Mouse (Mus musculus) hindbrain, embryonic 12.5 days (tissue): ENCODE measurements around the gene Inpp5f. TPM values are rescaled to one million over a fixed set of nuclear protein-coding genes. Genes with fewer than 3 reads are reported as not detected.
"Not testable (repeated sequence)": the region's sequence is repeated elsewhere in the genome, so short reads cannot be mapped to it uniquely, and the experiment has no call there.

Experiments used
- ATAC-seq: fragments of 200-750 bp; cut with Nextera tagmentation; 2 replicates; pipeline ENCODE4 v1.8.0; 2017; ENCODE audit warnings: moderate TSS enrichment; ENCODE audit not compliant: low FRiP score
- H3K27ac ChIP-seq: fragments of 300-500 bp; sonication (generic); 2 replicates; pipeline ENCODE4 v1.5.1; 2016; ENCODE audit warnings: mild to moderate bottlenecking
- H3K27me3 ChIP-seq: fragments of 300-500 bp; sonication (generic); 2 replicates; pipeline ENCODE4 v1.6.1; 2016; ENCODE audit warnings: mild to moderate bottlenecking
- H3K36me3 ChIP-seq: fragments of 300-500 bp; sonication (generic); 2 replicates; pipeline ENCODE4 v1.6.1; 2016; ENCODE audit warnings: mild to moderate bottlenecking
- H3K4me1 ChIP-seq: fragments of 300-500 bp; sonication (generic); 2 replicates; pipeline ENCODE4 v1.6.1; 2016
- H3K4me2 ChIP-seq: fragments of 300-500 bp; sonication (generic); replicated peaks from 2 replicates; pipeline ENCODE4 v1.6.1; 2016; ENCODE audit warnings: mild to moderate bottlenecking
- H3K4me3 ChIP-seq: fragments of 300-500 bp; sonication (generic); 2 replicates; pipeline ENCODE4 v1.5.1; 2016; ENCODE audit warnings: mild to moderate bottlenecking
- H3K9ac ChIP-seq: fragments of 300-500 bp; sonication (generic); 2 replicates; pipeline ENCODE4 v1.6.1; 2016; ENCODE audit warnings: mild to moderate bottlenecking, moderate library complexity
- H3K9me3 ChIP-seq: fragments of 300-500 bp; sonication (generic); replicated peaks from 2 replicates; pipeline ENCODE4 v1.6.1; 2016; ENCODE audit warnings: mild to moderate bottlenecking
- WGBS: fragments of 180-500 bp; shearing (Covaris S2); methylation state at CpG from one replicate; pipeline ENCODE4 v1.1.7; 2016; 5-methylcytosine and 5-hydroxymethylcytosine counted together
- polyA plus RNA-seq: library from polyadenylated mRNA; unstranded; fragments of >200 nt; fragmentation: Nextera tagmentation; extraction: Ambion mirVana; gene quantifications from 2 replicates; pipeline ENCODE4 v1.2.1, GENCODE M21; 2016

Gene Inpp5f
- polyA plus RNA-seq, 1 experiment from 2014 or later = 140 TPM

- WGBS = 43% methylated on average over 56 of the region's 56 CpGs
- Histone ChIP-seq H3K4me1 (peaks cover 6% of the 10 kb centered on the region), H3K27me3 (no peaks in the 10 kb centered on the region), H3K27ac (peak overlapping the region; percentile 94), H3K9me3 (peaks cover 17% of the 10 kb centered on the region), H3K4me2 (peak overlapping the region; percentile 51), H3K36me3 (peaks cover 56% of the 10 kb centered on the region), H3K4me3 (peak overlapping the region; percentile 44), H3K9ac (peak overlapping the region; percentile 65)
- ATAC-seq = peak; percentile 79
Observed at GRCm38 (mm10) chr7:128687821-128688564, 76.9 kb downstream of the Inpp5f start.

DNA sequence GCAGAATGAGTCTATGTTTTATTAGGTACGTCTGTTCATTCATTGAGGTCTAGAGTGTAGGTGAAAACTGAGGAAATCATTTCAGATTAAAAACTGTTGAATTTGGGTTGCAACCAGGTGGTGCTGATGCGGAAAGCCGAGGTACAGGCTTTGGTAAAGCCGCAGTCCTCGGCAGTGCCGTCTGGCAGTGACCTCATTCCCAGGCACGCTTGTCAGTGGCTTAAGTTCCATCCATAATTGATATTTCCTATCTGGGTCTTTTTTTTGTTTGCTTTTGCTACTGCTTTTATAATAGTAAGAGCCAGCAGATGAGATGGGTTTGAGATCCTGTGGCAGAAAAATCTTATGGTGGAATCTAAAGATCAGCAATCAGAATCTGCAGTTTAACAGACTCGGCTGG, 78.2 kb downstream of the Inpp5f start:
- peak overlapping the region; percentile 44 for H3K4me3 ChIP-seq
- H3K4me1 ChIP-seq = peaks cover 6% of the 10 kb centered on the region
- H3K9ac ChIP-seq = peak overlapping the region; percentile 49
- no peak for ATAC-seq
- H3K27ac ChIP-seq = peak overlapping the region; percentile 14
- WGBS = 73% methylated on average over 8 of the region's 8 CpGs
- peaks cover 62% of the 10 kb centered on the region for H3K36me3 ChIP-seq
- H3K27me3 ChIP-seq = no peaks in the 10 kb centered on the region
- peak overlapping the region; percentile 51 for H3K4me2 ChIP-seq
- peaks cover 17% of the 10 kb centered on the region for H3K9me3 ChIP-seq

DNA sequence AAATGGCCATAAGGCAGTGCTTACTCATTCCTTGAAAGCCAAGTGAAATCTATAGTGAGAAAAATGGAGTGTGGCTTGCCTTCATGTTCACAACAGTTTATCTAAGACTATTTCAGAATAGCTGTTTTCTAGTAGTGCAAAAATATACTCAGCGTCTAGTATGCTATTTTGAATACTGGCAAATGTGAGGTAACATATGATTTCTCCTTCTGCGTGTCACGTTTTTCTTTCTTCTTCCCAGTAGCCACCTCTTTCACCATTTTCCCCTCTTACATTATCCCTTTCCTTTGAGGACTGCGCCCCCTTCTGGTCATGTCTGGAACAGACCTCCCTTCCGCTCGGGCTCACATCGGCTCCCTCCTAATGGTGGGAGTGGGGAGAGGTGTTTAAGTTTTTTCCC, 78.9 kb downstream of the Inpp5f start:
- peaks cover 6% of the 10 kb centered on the region for H3K4me1 ChIP-seq
- H3K4me3 ChIP-seq = peak overlapping the region; percentile 44
- peak overlapping the region; percentile 49; the same call in 1 of the 2 replicates for H3K9ac ChIP-seq
- ATAC-seq = peak; percentile 77; the same call in 1 of the 2 replicates
- H3K27ac ChIP-seq = peak overlapping the region; percentile 84
- H3K9me3 ChIP-seq = peaks cover 17% of the 10 kb centered on the region
- H3K27me3 ChIP-seq = no peaks in the 10 kb centered on the region
- WGBS = 13% methylated on average over 7 of the region's 7 CpGs
- H3K4me2 ChIP-seq = peak overlapping the region; percentile 51
- peaks cover 64% of the 10 kb centered on the region for H3K36me3 ChIP-seq

GRCm38 (mm10) chr7:128690796-128691195, 79.7 kb downstream of the Inpp5f start:
- Histone ChIP-seq H3K36me3 (peaks cover 59% of the 10 kb centered on the region), H3K27me3 (no peaks in the 10 kb centered on the region), H3K4me2 (peak overlapping the region; percentile 47), H3K4me1 (peaks cover 6% of the 10 kb centered on the region), H3K4me3 (peak overlapping the region; percentile 44), H3K9ac (peak overlapping the region; percentile 52), H3K27ac (peak overlapping the region; percentile 84), H3K9me3 (peaks cover 17% of the 10 kb centered on the region)
- WGBS = 26% methylated on average over 7 of the region's 7 CpGs
- peak; percentile 75 for ATAC-seq

DNA sequence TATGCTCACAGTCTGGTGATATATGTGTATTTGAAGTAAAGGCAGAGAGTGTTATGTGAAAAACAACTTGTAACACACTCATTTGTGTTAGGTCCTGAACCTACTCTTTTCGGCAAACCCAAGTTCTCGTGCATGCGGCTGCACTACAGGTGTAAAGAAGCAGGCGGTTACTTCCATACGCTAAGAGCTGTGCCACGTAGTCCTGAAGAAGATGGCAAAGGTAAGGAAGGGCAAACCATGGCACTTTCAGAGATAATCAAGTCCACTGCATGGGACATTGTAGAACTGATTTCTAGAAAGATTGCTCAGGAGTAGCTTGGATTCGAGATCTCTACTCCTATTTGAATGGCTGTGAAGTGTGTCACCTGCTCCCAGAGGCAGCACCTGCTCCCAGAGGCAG, 81.0 kb downstream of the Inpp5f start:
- H3K36me3 ChIP-seq = peaks cover 49% of the 10 kb centered on the region
- H3K4me2 ChIP-seq = no peak overlapping the region

DNA sequence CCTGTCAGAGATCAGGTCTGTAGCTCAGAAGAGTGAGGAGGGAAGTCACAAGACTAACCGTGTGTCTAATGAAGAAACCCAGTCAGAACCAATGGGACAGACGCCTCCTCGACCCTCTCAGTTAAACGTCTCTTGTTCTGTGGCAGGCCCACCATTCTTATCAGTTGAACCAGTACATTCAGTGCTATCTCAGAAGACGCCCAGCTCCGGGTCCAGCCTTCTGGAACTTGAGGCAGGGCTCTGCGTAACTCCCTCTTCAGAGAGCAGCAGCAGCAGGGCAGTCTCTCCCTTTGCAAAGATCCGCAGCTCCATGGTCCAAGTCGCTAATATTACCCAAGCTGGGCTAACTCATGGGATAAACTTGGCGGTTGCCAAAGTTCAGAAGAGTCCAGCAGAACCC, 83.7 kb downstream of the Inpp5f start:
- no peak overlapping the region for H3K4me3 ChIP-seq
- peaks cover 6% of the 10 kb centered on the region for H3K4me1 ChIP-seq
- no peak overlapping the region for H3K9ac ChIP-seq
- no peaks in the 10 kb centered on the region for H3K27me3 ChIP-seq
- no peaks in the 10 kb centered on the region for H3K9me3 ChIP-seq
- H3K27ac ChIP-seq = no peak overlapping the region
- no peak for ATAC-seq
- no peak overlapping the region for H3K4me2 ChIP-seq
- peaks cover 57% of the 10 kb centered on the region for H3K36me3 ChIP-seq
- WGBS = 90% methylated on average over 10 of the region's 10 CpGs

More for the DNA sequence above, 81.0 kb downstream of the Inpp5f start:
- no peak overlapping the region for H3K27ac ChIP-seq
- no peak overlapping the region for H3K9ac ChIP-seq
- H3K9me3 ChIP-seq = peaks cover 12% of the 10 kb centered on the region
- no peak for ATAC-seq
- H3K4me1 ChIP-seq = peaks cover 6% of the 10 kb centered on the region
- H3K4me3 ChIP-seq = no peak overlapping the region
- 94% methylated on average over 7 of the region's 7 CpGs for WGBS
- H3K27me3 ChIP-seq = no peaks in the 10 kb centered on the region

DNA sequence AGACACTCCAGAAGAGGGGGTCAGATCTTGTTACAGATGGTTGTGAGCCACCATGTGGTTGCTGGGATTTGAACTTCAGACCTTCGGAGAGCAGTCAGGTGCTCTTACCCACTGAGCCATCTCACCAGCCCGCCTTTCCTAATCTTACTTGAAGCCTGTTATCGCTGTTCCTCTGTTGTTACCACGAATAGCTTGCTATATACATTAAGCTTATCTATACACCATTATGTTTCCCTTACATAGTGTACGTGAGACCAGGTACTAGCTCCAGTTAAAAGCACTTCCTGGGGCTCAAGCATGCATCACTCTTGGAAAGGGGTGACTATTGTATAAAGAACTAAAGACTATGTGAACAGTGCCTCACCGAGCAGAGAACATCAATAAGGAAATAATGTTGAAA, 88.8 kb downstream of the Inpp5f start:
- WGBS = 89% methylated on average over 6 of the region's 6 CpGs
- not testable (repeated sequence) for H3K4me2 ChIP-seq

DNA sequence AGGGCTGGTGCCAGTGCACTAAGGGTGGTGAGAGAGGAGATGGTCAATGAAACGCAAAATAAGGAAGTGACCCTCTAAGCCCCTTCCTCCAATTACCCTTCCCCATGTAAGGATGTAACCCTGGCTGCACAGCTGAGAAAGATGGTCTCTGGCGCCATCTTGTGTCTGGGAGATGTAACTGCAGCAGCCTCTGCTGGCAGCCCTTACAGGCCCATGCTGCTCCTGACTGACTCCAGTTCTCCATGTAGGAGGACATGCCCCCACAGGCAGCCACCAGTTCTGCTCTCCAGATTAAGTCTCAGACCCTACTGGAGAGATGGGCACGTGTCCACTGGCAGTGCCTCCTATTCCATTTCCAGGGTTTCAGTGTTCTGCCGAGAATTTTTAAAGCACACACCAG, 94.6 kb downstream of the Inpp5f start:
- no peak overlapping the region for H3K27ac ChIP-seq
- 27% methylated on average over 4 of the region's 4 CpGs for WGBS
- no peaks in the 10 kb centered on the region for H3K9me3 ChIP-seq
- H3K4me2 ChIP-seq = no peak overlapping the region
- H3K4me1 ChIP-seq = no peaks in the 10 kb centered on the region
- no peak overlapping the region for H3K4me3 ChIP-seq
- H3K36me3 ChIP-seq = peaks cover 83% of the 10 kb centered on the region
- H3K27me3 ChIP-seq = no peaks in the 10 kb centered on the region
- no peak overlapping the region for H3K9ac ChIP-seq
- ATAC-seq = no peak

More for the DNA sequence above, 88.8 kb downstream of the Inpp5f start:
- not testable (repeated sequence) for H3K4me3 ChIP-seq, ATAC-seq, H3K9me3 ChIP-seq, H3K4me1 ChIP-seq, H3K27me3 ChIP-seq, H3K27ac ChIP-seq, H3K9ac ChIP-seq
- peaks cover 71% of the 10 kb centered on the region for H3K36me3 ChIP-seq

- no peak for ATAC-seq
- 84% methylated on average over 4 of the region's 4 CpGs for WGBS
- Histone ChIP-seq H3K27me3 (no peaks in the 10 kb centered on the region), H3K4me1 (no peaks in the 10 kb centered on the region), H3K36me3 (peaks cover 66% of the 10 kb centered on the region), H3K9me3 (no peaks in the 10 kb centered on the region), H3K27ac (no peak overlapping the region), H3K4me2 (no peak overlapping the region), H3K9ac (no peak overlapping the region), H3K4me3 (no peak overlapping the region)
Observed at GRCm38 (mm10) chr7:128717991-128718390, 106.9 kb downstream of the Inpp5f start.

GRCm38 (mm10) chr7:128724761-128725160, 113.6 kb downstream of the Inpp5f start:
- ATAC-seq = peak; percentile 61; the same call in 1 of the 2 replicates
- H3K36me3 ChIP-seq = peaks cover 20% of the 10 kb centered on the region
- no peaks in the 10 kb centered on the region for H3K27me3 ChIP-seq
- H3K27ac ChIP-seq = no peak overlapping the region
- H3K4me3 ChIP-seq = no peak overlapping the region
- 39% methylated on average over 4 of the region's 4 CpGs for WGBS
- H3K9me3 ChIP-seq = no peaks in the 10 kb centered on the region
- peaks cover 7% of the 10 kb centered on the region for H3K4me1 ChIP-seq
- H3K4me2 ChIP-seq = no peak overlapping the region
- no peak overlapping the region for H3K9ac ChIP-seq

GRCm38 (mm10) chr7:128725189-128725588, 114.1 kb downstream of the Inpp5f start:
- H3K4me2 ChIP-seq = no peak overlapping the region
- H3K4me1 ChIP-seq = peaks cover 7% of the 10 kb centered on the region
- no peak overlapping the region for H3K27ac ChIP-seq
- peaks cover 17% of the 10 kb centered on the region for H3K36me3 ChIP-seq
- no peak overlapping the region for H3K4me3 ChIP-seq
- 88% methylated on average over 9 of the region's 9 CpGs for WGBS
- no peak for ATAC-seq
- H3K9me3 ChIP-seq = no peaks in the 10 kb centered on the region
- H3K9ac ChIP-seq = no peak overlapping the region
- H3K27me3 ChIP-seq = no peaks in the 10 kb centered on the region

DNA sequence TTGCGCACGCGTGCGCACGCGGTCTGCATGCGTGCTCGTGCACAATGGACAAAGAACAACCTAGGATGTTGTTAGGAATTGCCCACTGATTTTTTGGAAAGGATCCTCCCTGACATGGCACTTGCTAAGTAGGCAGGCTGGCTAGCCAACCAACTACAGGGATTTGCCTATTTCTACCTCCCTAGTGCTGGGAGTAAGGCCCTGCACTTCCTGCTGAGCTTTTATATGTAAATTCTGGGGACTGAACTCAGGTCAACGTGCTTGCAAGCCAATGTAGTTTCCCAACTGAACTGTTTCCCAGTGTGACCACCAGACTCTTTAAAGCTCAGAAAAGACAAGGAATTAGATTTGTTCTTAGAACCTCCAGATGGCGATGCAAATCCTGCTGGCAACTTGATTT, 115.9 kb downstream of the Inpp5f start:
- no peak overlapping the region for H3K27ac ChIP-seq
- no peaks in the 10 kb centered on the region for H3K27me3 ChIP-seq
- 60% methylated on average over 10 of the region's 10 CpGs for WGBS
- H3K9me3 ChIP-seq = no peaks in the 10 kb centered on the region
- H3K36me3 ChIP-seq = peaks cover 9% of the 10 kb centered on the region; the same call in 1 of the 2 replicates
- no peak overlapping the region for H3K4me2 ChIP-seq
- H3K4me1 ChIP-seq = peaks cover 7% of the 10 kb centered on the region
- no peak overlapping the region for H3K9ac ChIP-seq
- H3K4me3 ChIP-seq = no peak overlapping the region
- no peak for ATAC-seq

DNA sequence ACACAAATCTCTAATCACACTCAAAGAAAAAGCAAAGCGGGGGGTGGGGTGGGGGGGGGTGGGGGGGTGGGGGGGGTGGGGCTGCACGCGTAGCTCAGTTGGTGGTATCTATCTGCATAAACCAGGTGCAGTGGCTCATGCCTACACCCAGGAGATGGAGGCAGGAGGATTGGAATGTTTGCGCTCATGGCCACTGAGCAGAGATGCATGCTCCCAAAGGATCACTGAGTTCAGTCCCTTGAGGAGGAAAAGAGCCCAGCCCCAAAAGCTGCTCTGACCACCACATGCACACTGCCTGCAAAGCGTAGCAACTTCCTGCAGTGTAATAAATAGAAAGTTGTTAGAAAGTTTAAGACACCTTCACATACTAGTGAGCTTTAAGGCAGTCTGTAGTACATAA, 116.6 kb downstream of the Inpp5f start:
- Histone ChIP-seq H3K4me1 (peaks cover 7% of the 10 kb centered on the region), H3K4me2 (no peak overlapping the region), H3K4me3 (no peak overlapping the region), H3K36me3 (peaks cover 9% of the 10 kb centered on the region; the same call in 1 of the 2 replicates), H3K27ac (no peak overlapping the region), H3K9ac (no peak overlapping the region), H3K9me3 (no peaks in the 10 kb centered on the region), H3K27me3 (no peaks in the 10 kb centered on the region)
- 40% methylated on average over 5 of the region's 5 CpGs for WGBS
- no peak for ATAC-seq
